Mouse (Mus musculus) telencephalon, adult 2 months (tissue): ENCODE measurements at regions not wholly inside any gene's neighbourhood (a gene's known extent, or its start where the extent isn't known, plus 50 kb on each side); places are given as distances from the start of the nearest gene placed in this dataset.

ENCODE experiments used
- DNase-seq: peaks from one replicate; pipeline ENCODE4 v3.0.0-alpha.2; 2011; ENCODE audit warnings: low read depth, low spot score

- DNase-seq, result no peak
Observed at GRCm38 (mm10) chr1:147996591-147996990, 1502.0 kb downstream of the Brinp3 start.

GRCm38 (mm10) chr1:148033851-148034250 lies 1539.3 kb downstream of the Brinp3 start:
- no peak for DNase-seq

- DNase-seq, result peak; percentile 36
Observed at GRCm38 (mm10) chr1:148051876-148052275, 1557.3 kb downstream of the Brinp3 start.
